Mouse (Mus musculus) ES-Bruce4 (cell line): ENCODE results near the gene Rab11fip5. TPM values are rescaled to one million over a fixed set of nuclear protein-coding genes. Genes with fewer than 3 reads are reported as not detected.

Source experiments
- H3K27ac ChIP-seq: 2 replicates; pipeline ENCODE4 v1.5.1; 2012; ENCODE audit warnings: low read length, inconsistent platforms; ENCODE audit not compliant: insufficient read depth
- H3K27me3 ChIP-seq: 2 replicates; pipeline ENCODE4 v1.6.1; 2012; ENCODE audit warnings: mild to moderate bottlenecking, low read length, inconsistent platforms; ENCODE audit not compliant: control insufficient read depth, poor library complexity, insufficient read depth, severe bottlenecking
- H3K36me3 ChIP-seq: 2 replicates; pipeline ENCODE4 v1.6.1; 2012; ENCODE audit warnings: inconsistent platforms, mild to moderate bottlenecking, low read length, moderate library complexity; ENCODE audit not compliant: control insufficient read depth, poor library complexity, insufficient read depth, severe bottlenecking
- H3K4me1 ChIP-seq: one replicate; pipeline ENCODE4 v1.8.1; 2011; ENCODE audit warnings: low read length; ENCODE audit not compliant: control insufficient read depth, insufficient read depth
- H3K4me3 ChIP-seq: 2 replicates; pipeline ENCODE4 v1.5.1; 2011; ENCODE audit warnings: low read depth, mild to moderate bottlenecking, low read length
- H3K9ac ChIP-seq: 2 replicates; pipeline ENCODE4 v1.6.1; 2012; ENCODE audit warnings: low read depth, mild to moderate bottlenecking, inconsistent platforms; ENCODE audit not compliant: poor library complexity, severe bottlenecking
- H3K9me3 ChIP-seq: replicated peaks from 2 replicates; pipeline ENCODE4 v1.6.1; 2012; ENCODE audit warnings: mild to moderate bottlenecking, low read length, inconsistent platforms; ENCODE audit not compliant: control insufficient read depth, poor library complexity, insufficient read depth, severe bottlenecking
- CTCF ChIP-seq: IDR thresholded peaks from one replicate; pipeline ENCODE4 v1.8.1; 2011; ENCODE audit warnings: low read depth, low read length
- EP300 ChIP-seq: IDR thresholded peaks from 2 replicates; pipeline ENCODE4 v1.6.1; 2011; ENCODE audit warnings: low read depth, low read length; ENCODE audit not compliant: insufficient read depth
- POLR2A ChIP-seq: IDR thresholded peaks from one replicate; pipeline ENCODE4 v1.8.1; 2011; ENCODE audit warnings: low read length; ENCODE audit not compliant: insufficient read depth
- polyA plus RNA-seq: library from polyadenylated mRNA; stranded (reverse); fragments of >200 nt; gene quantifications from 2 replicates; pipeline ENCODE4 v1.2.4, GENCODE M21; 2011; ENCODE audit warnings: low read depth; ENCODE audit not compliant: missing spikeins, insufficient read depth, insufficient read length

Rab11fip5 gene
- polyA plus RNA-seq, 1 experiment = 15.8 TPM

GRCm38 (mm10) chr6:85293255-85294003, 81.0 kb downstream of the Rab11fip5 start:
- Histone ChIP-seq H3K27me3 (no peaks in the 10 kb centered on the region), H3K4me1 (peaks cover 8% of the 10 kb centered on the region), H3K27ac (no peak overlapping the region), H3K9ac (no peak overlapping the region), H3K36me3 (no peaks in the 10 kb centered on the region), H3K4me3 (no peak overlapping the region), H3K9me3 (no peaks in the 10 kb centered on the region)
- 0 out of 2 replicates have a peak, but pooled peaks have one; percentile 45 for TF ChIP-seq EP300
- TF ChIP-seq POLR2A = no peak

- TF ChIP-seq POLR2A (no peak), CTCF (peak; percentile 82), EP300 (no peak)
- Histone ChIP-seq H3K27ac (no peak overlapping the region), H3K9me3 (no peaks in the 10 kb centered on the region), H3K9ac (no peak overlapping the region), H3K36me3 (no peaks in the 10 kb centered on the region), H3K27me3 (no peaks in the 10 kb centered on the region), H3K4me1 (peaks cover 14% of the 10 kb centered on the region), H3K4me3 (no peak overlapping the region)
Observed at GRCm38 (mm10) chr6:85290869-85291824, 83.3 kb downstream of the Rab11fip5 start.

DNA sequence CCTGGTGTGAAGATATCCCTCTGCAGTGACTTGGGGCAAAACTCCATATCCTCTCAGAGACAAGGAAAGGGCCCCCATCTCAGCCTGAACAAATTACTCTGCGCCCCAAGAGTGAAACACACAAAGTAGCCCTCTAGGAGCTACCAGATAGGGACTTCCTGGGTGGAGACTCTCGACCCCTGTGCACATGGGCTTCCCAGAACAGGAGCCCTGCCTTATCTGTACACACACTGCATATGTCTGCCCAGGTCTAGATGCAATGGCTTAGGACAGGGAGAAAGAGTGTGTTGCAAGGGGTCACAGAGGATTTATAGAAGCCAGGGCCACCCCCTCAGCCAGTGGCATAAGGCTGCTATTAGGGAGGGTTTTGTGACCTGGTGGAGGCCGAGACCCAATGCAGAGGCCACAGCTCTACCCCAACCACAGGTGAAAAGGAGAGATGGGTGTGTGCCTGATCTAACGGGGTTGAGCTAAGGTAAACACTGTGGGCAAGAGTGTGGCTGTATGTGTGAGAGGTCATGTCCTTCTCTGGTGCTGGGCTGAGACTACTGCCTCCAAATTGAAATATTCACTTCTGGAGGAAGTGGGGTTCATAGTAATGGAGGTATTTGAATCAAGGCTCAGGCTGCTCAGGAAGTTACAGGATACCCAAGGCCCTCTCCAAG, 86.1 kb downstream of the Rab11fip5 start:
- H3K9me3 ChIP-seq = no peaks in the 10 kb centered on the region
- no peak overlapping the region for H3K9ac ChIP-seq
- TF ChIP-seq CTCF = no peak
- no peak for TF ChIP-seq POLR2A
- no peak for TF ChIP-seq EP300
- no peaks in the 10 kb centered on the region for H3K27me3 ChIP-seq
- H3K4me3 ChIP-seq = no peak overlapping the region
- H3K36me3 ChIP-seq = no peaks in the 10 kb centered on the region
- peaks cover 12% of the 10 kb centered on the region for H3K4me1 ChIP-seq
- H3K27ac ChIP-seq = no peak overlapping the region

DNA sequence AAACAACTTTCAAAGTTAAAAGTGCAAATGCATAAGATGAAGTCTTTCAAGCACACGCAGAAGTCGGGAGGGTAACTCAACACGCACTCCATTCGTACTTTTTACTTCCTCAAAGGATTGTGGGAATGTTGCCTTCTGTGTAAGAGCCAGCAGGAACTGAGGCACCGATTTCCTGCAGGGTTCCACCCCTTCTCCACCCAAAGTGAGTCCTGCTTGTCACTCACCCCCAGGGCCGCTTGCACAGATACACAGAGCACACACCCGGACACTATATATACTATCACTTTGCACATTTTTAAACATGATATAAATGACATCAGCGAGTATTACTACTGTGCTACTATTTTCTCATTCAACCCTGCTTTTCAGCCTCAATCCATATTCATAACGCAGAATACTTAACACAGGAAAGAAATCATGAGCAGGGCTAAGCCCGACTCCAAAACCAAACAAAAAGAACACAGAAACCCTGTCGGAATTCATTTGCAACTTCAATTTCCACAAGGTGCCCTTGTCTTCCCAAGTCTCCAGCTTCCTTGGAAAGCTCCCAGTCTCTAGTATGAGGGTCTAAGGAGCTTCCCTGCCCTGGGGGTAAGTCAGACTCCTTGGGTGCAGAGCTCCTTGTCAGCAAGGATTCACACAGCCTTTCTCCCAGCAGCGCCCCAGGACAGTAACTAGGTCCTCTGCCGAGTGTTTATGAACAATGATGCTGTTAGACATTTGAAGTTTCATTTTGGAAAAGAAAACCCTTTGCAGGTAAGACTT, 88.0 kb downstream of the Rab11fip5 start:
- no peaks in the 10 kb centered on the region for H3K36me3 ChIP-seq
- H3K9me3 ChIP-seq = no peaks in the 10 kb centered on the region
- H3K4me1 ChIP-seq = peaks cover 9% of the 10 kb centered on the region
- peak overlapping the region; percentile 90 for H3K27ac ChIP-seq
- TF ChIP-seq EP300 (peak; percentile 86), POLR2A (no peak)
- H3K4me3 ChIP-seq = no peak overlapping the region
- H3K27me3 ChIP-seq = no peaks in the 10 kb centered on the region
- H3K9ac ChIP-seq = no peak overlapping the region

Other genes with a start within 250 kb of the Rab11fip5 start
- 26.0 and 26.9 TPM in 2 replicates for gene Spr, start 236.9 kb downstream of the Rab11fip5 start, polyA plus RNA-seq
- gene Emx1, start 187.2 kb downstream of the Rab11fip5 start, polyA plus RNA-seq = 0.56 and 1.8 TPM in 2 replicates
- 6.0 and 7.9 TPM in 2 replicates for gene Sfxn5, start 41.2 kb downstream of the Rab11fip5 start, polyA plus RNA-seq
- gene Noto, start 49.3 kb upstream of the Rab11fip5 start, polyA plus RNA-seq = not detected in 2 replicates
- 42.3 and 44.4 TPM in 2 replicates for gene Smyd5, start 57.4 kb upstream of the Rab11fip5 start, polyA plus RNA-seq
- 463 and 467 TPM in 2 replicates for gene Cct7, start 76.9 kb upstream of the Rab11fip5 start, polyA plus RNA-seq
- 4.7 and 9.6 TPM in 2 replicates for gene Pradc1, start 77.3 kb upstream of the Rab11fip5 start, polyA plus RNA-seq
- gene Fbxo41, start 128.4 kb upstream of the Rab11fip5 start, polyA plus RNA-seq = 0.24 and 0.43 TPM in 2 replicates
- not detected in 2 replicates for gene Egr4, start 139.0 kb upstream of the Rab11fip5 start, polyA plus RNA-seq
- gene Alms1, start 212.9 kb upstream of the Rab11fip5 start, polyA plus RNA-seq = 19.2 and 21.0 TPM in 2 replicates